Mouse (Mus musculus) neural tube, embryonic 12.5 days (tissue): ENCODE measurements around the gene Omg. TPM values are rescaled to one million over a fixed set of nuclear protein-coding genes. Genes with fewer than 3 reads are reported as not detected.

Experiments used
- ATAC-seq: fragments of 200-750 bp; cut with Nextera tagmentation; 2 replicates; pipeline ENCODE4 v1.8.0; 2017; ENCODE audit warnings: low read depth, mild to moderate bottlenecking, moderate TSS enrichment, moderate library complexity; ENCODE audit not compliant: low FRiP score
- H3K27ac ChIP-seq: fragments of 300-500 bp; sonication (generic); 2 replicates; pipeline ENCODE4 v1.5.1; 2016
- H3K27me3 ChIP-seq: fragments of 300-500 bp; sonication (generic); replicated peaks from 2 replicates; pipeline ENCODE4 v1.6.1; 2016; ENCODE audit warnings: mild to moderate bottlenecking
- H3K36me3 ChIP-seq: fragments of 300-500 bp; sonication (generic); 2 replicates; pipeline ENCODE4 v1.6.1; 2016; ENCODE audit warnings: mild to moderate bottlenecking
- H3K4me1 ChIP-seq: fragments of 300-500 bp; sonication (generic); 2 replicates; pipeline ENCODE4 v1.6.1; 2016
- H3K4me2 ChIP-seq: fragments of 300-500 bp; sonication (generic); replicated peaks from 2 replicates; pipeline ENCODE4 v1.6.1; 2016; ENCODE audit warnings: mild to moderate bottlenecking
- H3K4me3 ChIP-seq: fragments of 300-500 bp; sonication (generic); 2 replicates; pipeline ENCODE4 v1.5.1; 2016
- H3K9ac ChIP-seq: fragments of 300-500 bp; sonication (generic); 2 replicates; pipeline ENCODE4 v1.6.1; 2016; ENCODE audit warnings: mild to moderate bottlenecking
- H3K9me3 ChIP-seq: fragments of 300-500 bp; sonication (generic); 2 replicates; pipeline ENCODE4 v1.6.1; 2016; ENCODE audit warnings: mild to moderate bottlenecking
- WGBS: fragments of 180-500 bp; shearing (Covaris S2); methylation state at CpG from one replicate; pipeline ENCODE4 v1.1.7; 2016; 5-methylcytosine and 5-hydroxymethylcytosine counted together
- polyA plus RNA-seq: library from polyadenylated mRNA; unstranded; fragments of >200 nt; fragmentation: Nextera tagmentation; extraction: Ambion mirVana; gene quantifications from 2 replicates; pipeline ENCODE4 v1.2.1, GENCODE M21; 2016

Omg gene
- polyA plus RNA-seq, 1 experiment from 2014 or later, result 0.61 TPM

DNA sequence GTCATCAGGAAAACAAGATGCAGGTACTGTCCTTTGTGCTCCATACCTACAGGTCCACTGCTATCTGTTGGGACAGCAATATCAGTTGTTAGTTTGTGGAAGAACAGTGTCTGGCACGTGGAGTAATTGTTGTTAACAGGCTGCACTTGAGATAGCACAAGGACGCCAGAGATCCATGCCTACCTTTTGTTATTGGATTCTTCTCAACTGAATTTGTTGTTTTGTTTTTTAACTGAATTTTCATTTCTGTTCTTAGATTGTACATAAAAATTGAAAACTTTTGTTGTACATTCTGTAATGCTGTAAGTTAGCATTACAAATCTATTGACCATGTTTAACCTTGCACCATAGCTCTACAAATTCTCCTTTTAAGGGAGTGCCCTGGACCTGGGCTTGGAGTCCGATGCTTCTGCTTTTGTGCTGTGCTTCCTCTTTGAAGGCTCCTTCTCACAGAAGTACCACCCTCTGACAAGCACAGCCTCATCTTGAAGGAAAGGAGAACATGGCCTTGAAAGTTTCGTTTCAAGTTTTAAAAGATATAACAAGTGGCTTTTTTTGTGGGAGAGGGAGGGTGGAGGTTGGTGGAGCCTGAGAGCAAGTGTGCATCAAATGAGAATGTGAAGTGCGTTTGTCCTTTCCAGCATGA is 24.0 kb upstream of the Omg start:
- Histone ChIP-seq H3K9ac (no peak overlapping the region), H3K27ac (no peak overlapping the region), H3K4me1 (no peaks in the 10 kb centered on the region), H3K27me3 (no peaks in the 10 kb centered on the region), H3K4me3 (no peak overlapping the region), H3K4me2 (no peak overlapping the region), H3K9me3 (no peaks in the 10 kb centered on the region), H3K36me3 (peaks cover 2% of the 10 kb centered on the region; the same call in 1 of the 2 replicates)
- 93% methylated on average over 5 of the region's 5 CpGs for WGBS
- no peak for ATAC-seq

DNA sequence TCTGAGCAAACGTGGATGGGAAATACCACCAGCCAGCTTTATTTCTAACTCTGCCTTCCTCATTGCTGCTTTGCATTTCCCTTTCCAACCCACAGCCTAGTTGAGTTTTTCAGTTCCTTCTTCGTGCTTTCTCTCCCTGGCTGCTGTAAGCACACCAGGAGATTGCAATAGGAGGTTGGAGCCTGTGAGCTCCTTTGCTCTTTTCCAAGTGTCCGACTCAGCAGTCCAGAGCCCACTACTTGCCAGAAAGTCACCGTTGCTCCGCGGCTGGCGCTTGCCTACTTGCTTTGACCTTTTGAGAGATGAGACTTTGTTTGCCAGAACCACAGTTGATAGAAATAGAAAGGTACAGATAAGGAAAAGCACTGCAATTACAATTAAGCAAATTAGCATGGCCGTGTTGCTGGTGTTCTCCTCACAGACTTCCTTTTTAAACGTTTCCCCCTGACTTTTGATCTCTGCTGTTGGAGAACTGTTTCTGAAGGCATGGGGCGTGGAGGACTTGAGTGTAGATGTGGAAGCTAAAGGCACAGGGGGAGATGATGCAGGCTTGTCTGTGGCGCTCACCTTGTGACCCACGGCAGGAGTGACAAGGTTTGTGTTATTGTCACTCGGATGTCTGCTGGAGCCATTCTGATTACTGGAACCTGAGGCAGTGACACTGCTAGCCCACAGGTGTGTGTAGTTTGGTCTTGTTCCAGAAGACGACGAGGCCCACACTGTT is 23.3 kb upstream of the Omg start:
- Histone ChIP-seq H3K4me2 (no peak overlapping the region), H3K9me3 (no peaks in the 10 kb centered on the region), H3K9ac (no peak overlapping the region), H3K4me3 (no peak overlapping the region), H3K27ac (no peak overlapping the region), H3K4me1 (no peaks in the 10 kb centered on the region), H3K36me3 (peaks cover 2% of the 10 kb centered on the region; the same call in 1 of the 2 replicates), H3K27me3 (no peaks in the 10 kb centered on the region)
- ATAC-seq, result no peak
- 88% methylated on average over 15 of the region's 15 CpGs for WGBS

GRCm38 (mm10) chr11:79526549-79526948 is 22.7 kb upstream of the Omg start:
- no peaks in the 10 kb centered on the region for H3K27me3 ChIP-seq
- H3K4me2 ChIP-seq, result no peak overlapping the region
- H3K27ac ChIP-seq, result no peak overlapping the region
- 97% methylated on average over 3 of the region's 3 CpGs for WGBS
- no peak for ATAC-seq
- no peaks in the 10 kb centered on the region for H3K9me3 ChIP-seq
- no peak overlapping the region for H3K4me3 ChIP-seq
- no peaks in the 10 kb centered on the region for H3K4me1 ChIP-seq
- H3K36me3 ChIP-seq, result peaks cover 2% of the 10 kb centered on the region; the same call in 1 of the 2 replicates
- no peak overlapping the region for H3K9ac ChIP-seq

- H3K36me3 ChIP-seq, result peaks cover 2% of the 10 kb centered on the region; the same call in 1 of the 2 replicates
- no peaks in the 10 kb centered on the region for H3K27me3 ChIP-seq
- WGBS, result 88% methylated on average over 1 of the region's 1 CpGs
- H3K9ac ChIP-seq, result no peak overlapping the region
- H3K9me3 ChIP-seq, result no peaks in the 10 kb centered on the region
- H3K4me1 ChIP-seq, result no peaks in the 10 kb centered on the region
- H3K4me3 ChIP-seq, result no peak overlapping the region
- no peak overlapping the region for H3K4me2 ChIP-seq
- ATAC-seq, result no peak
- no peak overlapping the region for H3K27ac ChIP-seq
Measured at GRCm38 (mm10) chr11:79524310-79524575, 20.4 kb upstream of the Omg start.

GRCm38 (mm10) chr11:79523560-79524309 is 19.9 kb upstream of the Omg start, which contains the start of gene Evi2b:
TSS of gene Evi2b (minus strand) at chr11:79523762.
- H3K4me3 ChIP-seq, result no peak within 1 kb of the TSS
- no peak for ATAC-seq
- peaks cover 2% of the 10 kb centered on the region; the same call in 1 of the 2 replicates for H3K36me3 ChIP-seq
- H3K9ac ChIP-seq, result no peak within 1 kb of the TSS
- no peaks in the 10 kb centered on the region for H3K9me3 ChIP-seq
- whole genome bisulfite sequencing, result 87% methylated on average over 10 of the region's 10 CpGs
- no peak within 1 kb of the TSS for H3K4me2 ChIP-seq
- H3K27ac ChIP-seq, result no peak within 1 kb of the TSS
- H3K4me1 ChIP-seq, result no peaks in the 10 kb centered on the region
- no peaks in the 10 kb centered on the region for H3K27me3 ChIP-seq

GRCm38 (mm10) chr11:79522944-79523343 is 19.1 kb upstream of the Omg start:
- Histone ChIP-seq H3K4me1 (no peaks in the 10 kb centered on the region), H3K27ac (no peak overlapping the region), H3K9ac (no peak overlapping the region), H3K27me3 (no peaks in the 10 kb centered on the region), H3K9me3 (no peaks in the 10 kb centered on the region), H3K4me3 (no peak overlapping the region), H3K4me2 (no peak overlapping the region), H3K36me3 (no peaks in the 10 kb centered on the region; the same call in 1 of the 2 replicates)
- no peak for ATAC-seq
- 87% methylated on average over 1 of the region's 1 CpGs for WGBS

- no peak overlapping the region for H3K9ac ChIP-seq
- ATAC-seq, result no peak
- no peak overlapping the region for H3K4me2 ChIP-seq
- no peaks in the 10 kb centered on the region for H3K36me3 ChIP-seq
- no peaks in the 10 kb centered on the region for H3K9me3 ChIP-seq
- H3K27ac ChIP-seq, result no peak overlapping the region
- no peaks in the 10 kb centered on the region for H3K4me1 ChIP-seq
- no peak overlapping the region for H3K4me3 ChIP-seq
- no peaks in the 10 kb centered on the region for H3K27me3 ChIP-seq
Measured at GRCm38 (mm10) chr11:79521930-79522329, 18.0 kb upstream of the Omg start.

DNA sequence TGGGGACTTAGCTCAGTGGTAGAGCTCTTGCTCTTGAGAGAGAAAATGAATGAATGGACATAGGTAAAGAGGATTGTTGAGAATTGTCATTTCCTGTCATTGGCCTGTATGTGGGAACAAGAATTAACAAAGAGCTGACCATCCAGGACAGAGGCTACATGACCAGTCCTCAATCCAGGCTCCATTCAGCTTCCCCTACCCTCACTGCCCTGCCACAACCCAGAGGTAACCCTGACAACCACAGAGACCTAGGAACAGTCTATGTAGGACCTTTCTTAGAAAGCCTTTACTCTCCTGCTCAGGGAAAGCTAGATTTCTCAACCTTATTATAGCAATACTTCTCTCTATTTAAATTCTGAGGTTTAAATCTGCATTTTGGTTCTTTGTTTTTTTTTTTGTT is 16.9 kb upstream of the Omg start:
- Histone ChIP-seq H3K27me3 (no peaks in the 10 kb centered on the region), H3K36me3 (no peaks in the 10 kb centered on the region), H3K4me2 (no peak overlapping the region), H3K4me3 (no peak overlapping the region), H3K4me1 (no peaks in the 10 kb centered on the region), H3K9ac (no peak overlapping the region), H3K9me3 (no peaks in the 10 kb centered on the region), H3K27ac (no peak overlapping the region)
- no peak for ATAC-seq

DNA sequence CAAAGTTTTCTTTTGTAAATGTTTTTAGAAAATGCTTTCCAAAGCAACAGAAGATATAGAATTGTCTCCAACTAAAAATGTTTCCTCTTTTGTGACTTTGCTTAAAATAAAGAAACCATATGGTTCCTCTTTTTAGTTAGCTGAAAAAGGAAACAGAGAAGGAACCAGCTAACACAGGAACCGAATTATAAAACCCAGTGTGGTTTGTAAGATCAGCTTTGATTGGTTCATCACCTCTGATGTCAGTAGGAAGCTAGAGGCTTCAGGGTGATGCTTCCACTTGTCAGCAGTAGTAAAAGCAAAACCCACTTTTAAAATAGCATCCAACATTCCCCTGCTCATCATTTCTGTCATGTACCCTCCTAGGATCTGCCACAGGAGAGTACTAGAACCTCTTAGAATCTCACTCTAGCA is 16.0 kb upstream of the Omg start:
- H3K36me3 ChIP-seq, result no peaks in the 10 kb centered on the region
- H3K9me3 ChIP-seq, result no peaks in the 10 kb centered on the region
- ATAC-seq, result no peak
- no peak overlapping the region for H3K27ac ChIP-seq
- no peaks in the 10 kb centered on the region for H3K4me1 ChIP-seq
- no peak overlapping the region for H3K4me2 ChIP-seq
- no peak overlapping the region for H3K9ac ChIP-seq
- WGBS, result 91% methylated on average over 1 of the region's 1 CpGs
- no peaks in the 10 kb centered on the region for H3K27me3 ChIP-seq
- H3K4me3 ChIP-seq, result no peak overlapping the region

DNA sequence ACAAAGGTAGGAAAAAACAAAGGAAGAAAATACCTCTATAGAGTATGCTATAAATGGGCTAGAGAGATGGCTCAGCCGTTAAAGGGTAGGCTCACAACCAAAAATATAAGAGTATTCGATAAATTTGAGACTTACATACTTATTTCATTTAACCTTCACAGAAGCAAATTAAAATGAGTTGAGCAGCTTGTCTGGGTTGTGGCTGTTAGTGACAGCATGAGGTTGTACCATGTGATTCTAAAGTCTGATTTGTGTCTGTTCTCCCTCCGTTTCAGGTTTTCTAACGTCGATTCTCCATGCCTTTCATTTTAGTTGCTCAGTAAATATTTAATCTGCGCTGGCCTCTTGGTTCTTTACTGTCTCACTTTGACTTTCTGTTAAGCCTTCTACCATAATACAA is 15.4 kb upstream of the Omg start:
- 88% methylated on average over 6 of the region's 6 CpGs for WGBS
- Histone ChIP-seq H3K27ac (no peak overlapping the region), H3K4me3 (no peak overlapping the region), H3K9ac (no peak overlapping the region), H3K4me1 (no peaks in the 10 kb centered on the region), H3K4me2 (no peak overlapping the region), H3K27me3 (no peaks in the 10 kb centered on the region), H3K36me3 (no peaks in the 10 kb centered on the region), H3K9me3 (no peaks in the 10 kb centered on the region)
- no peak for ATAC-seq

DNA sequence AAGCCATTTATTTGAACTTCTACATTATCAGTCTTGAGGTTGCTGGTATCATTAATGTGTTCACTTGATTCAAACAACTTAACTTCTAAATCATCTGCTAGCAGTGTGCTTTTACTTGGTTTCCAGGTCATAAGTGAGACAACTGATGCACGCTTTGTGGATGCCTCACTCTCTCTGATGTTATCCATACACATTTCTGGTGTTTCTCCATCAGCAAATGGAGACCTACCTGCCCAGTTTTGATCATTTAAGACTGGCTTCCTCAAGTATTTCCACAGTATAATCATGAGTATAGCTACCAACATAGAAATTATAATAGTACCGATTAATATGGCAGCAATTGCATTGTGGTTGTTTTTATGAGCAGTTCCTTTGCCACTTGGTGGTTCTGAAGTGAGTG is 11.9 kb upstream of the Omg start:
- Histone ChIP-seq H3K4me1 (no peaks in the 10 kb centered on the region), H3K36me3 (no peaks in the 10 kb centered on the region), H3K27me3 (no peaks in the 10 kb centered on the region), H3K27ac (no peak overlapping the region), H3K9ac (no peak overlapping the region), H3K4me2 (no peak overlapping the region), H3K4me3 (no peak overlapping the region), H3K9me3 (no peaks in the 10 kb centered on the region)
- no peak for ATAC-seq
- 98% methylated on average over 2 of the region's 2 CpGs for WGBS

DNA sequence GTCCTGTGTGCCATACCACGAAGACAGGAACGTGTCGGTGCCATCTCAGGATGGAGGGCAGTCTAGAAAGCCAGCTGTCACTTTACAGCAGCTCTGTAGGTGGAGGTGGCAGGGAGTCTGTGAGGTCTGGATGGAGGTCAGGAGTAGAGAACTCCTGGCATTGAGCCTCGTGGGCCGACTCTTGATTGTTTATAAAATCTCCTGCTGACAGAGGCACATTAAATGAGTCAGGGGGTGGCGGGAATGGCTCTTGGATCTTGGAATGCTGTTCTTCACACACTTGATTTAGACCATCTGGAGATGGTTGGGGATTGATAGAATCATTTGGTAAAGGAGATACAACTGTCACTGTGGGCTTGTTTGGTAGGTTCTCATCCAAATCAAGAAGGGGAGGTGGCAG is 11.4 kb upstream of the Omg start:
- no peak for ATAC-seq
- Histone ChIP-seq H3K27me3 (no peaks in the 10 kb centered on the region), H3K4me2 (no peak overlapping the region), H3K9ac (no peak overlapping the region), H3K9me3 (no peaks in the 10 kb centered on the region), H3K27ac (no peak overlapping the region), H3K36me3 (no peaks in the 10 kb centered on the region), H3K4me3 (no peak overlapping the region), H3K4me1 (no peaks in the 10 kb centered on the region)
- WGBS, result 82% methylated on average over 6 of the region's 6 CpGs
